Mouse (Mus musculus): Measurements from ENCODE around the gene Txndc12. TPM values are rescaled to one million over a fixed set of nuclear protein-coding genes. Genes with fewer than 3 reads are reported as not detected.

The Txndc12 gene
- 75.7 and 82.3 TPM in 2 replicates for polyA plus RNA-seq (2014; fragmentation: Nextera tagmentation; extraction: Ambion mirVana)

DNA sequence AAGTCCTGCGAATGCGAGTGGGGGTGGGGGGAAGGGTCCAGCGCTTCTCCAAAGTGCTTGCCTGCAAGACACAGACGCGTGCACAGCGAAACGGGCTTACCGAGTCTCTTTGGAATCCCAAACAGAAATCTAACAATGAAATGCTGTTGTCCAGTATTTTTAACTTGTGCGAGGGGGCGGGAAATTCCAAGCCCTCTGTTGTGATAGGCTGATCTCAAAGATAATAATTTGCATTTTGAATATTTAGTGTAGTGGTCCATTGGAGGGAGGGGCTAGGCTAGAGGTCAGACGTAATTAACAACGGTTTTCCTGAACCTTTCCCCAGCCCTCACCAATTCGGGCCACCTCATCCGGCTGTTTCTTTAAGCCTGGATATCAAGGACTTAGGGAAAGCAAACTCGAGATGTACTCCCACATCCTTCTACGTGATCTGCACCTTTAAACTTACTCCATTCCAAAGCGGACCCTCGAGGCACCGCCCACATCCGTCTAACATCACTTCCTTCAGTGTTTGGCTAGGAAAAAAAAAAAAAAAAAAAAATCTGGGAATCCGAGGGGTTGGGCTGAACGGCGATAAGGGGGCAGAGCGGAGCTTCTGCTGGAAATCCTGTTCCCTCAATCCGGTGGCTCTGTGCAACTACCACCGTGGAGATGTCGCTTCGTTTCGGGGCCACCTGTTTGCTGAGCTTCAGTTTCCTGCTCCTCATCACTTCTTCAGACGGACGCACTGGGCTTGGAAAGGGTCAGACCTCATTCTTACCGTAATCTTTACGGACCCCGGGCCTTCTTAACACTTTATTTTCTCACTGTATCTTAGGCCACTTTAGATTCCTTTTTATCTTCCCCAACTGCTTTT is at the start of gene Txndc12:
Txndc12 (plus strand) TSS at position 487 of the 856 bp plus-strand sequence.
- Histone ChIP-seq H3K4me2 (ENCODE audit: low read depth, low read length) (peak within 1 kb of the TSS; percentile 81), H3K9ac (replicated peaks; ENCODE audit: low read depth, low read length) (peak within 1 kb of the TSS; percentile 100), H3K9me3 (ENCODE audit: control insufficient read depth, low read length) (no peaks in the 10 kb centered on the region), H3K27ac (ENCODE audit: low read depth, low read length) (peak within 1 kb of the TSS; percentile 96), H3K4me3 (ENCODE audit: low read depth, low read length) (peak within 1 kb of the TSS; percentile 87), H3K27me3 (ENCODE audit: control insufficient read depth, insufficient read depth, low read length) (no peaks in the 10 kb centered on the region), H3K4me1 (ENCODE audit: control insufficient read depth, insufficient read depth, low read length) (peaks cover 26% of the 10 kb centered on the region), H3K36me3 (ENCODE audit: control insufficient read depth, insufficient read depth, low read length) (no peaks in the 10 kb centered on the region)
- ATAC-seq (ENCODE audit: low read depth) = peak; percentile 80
- under 1% methylated on average over 34 of the region's 34 CpGs for WGBS

DNA sequence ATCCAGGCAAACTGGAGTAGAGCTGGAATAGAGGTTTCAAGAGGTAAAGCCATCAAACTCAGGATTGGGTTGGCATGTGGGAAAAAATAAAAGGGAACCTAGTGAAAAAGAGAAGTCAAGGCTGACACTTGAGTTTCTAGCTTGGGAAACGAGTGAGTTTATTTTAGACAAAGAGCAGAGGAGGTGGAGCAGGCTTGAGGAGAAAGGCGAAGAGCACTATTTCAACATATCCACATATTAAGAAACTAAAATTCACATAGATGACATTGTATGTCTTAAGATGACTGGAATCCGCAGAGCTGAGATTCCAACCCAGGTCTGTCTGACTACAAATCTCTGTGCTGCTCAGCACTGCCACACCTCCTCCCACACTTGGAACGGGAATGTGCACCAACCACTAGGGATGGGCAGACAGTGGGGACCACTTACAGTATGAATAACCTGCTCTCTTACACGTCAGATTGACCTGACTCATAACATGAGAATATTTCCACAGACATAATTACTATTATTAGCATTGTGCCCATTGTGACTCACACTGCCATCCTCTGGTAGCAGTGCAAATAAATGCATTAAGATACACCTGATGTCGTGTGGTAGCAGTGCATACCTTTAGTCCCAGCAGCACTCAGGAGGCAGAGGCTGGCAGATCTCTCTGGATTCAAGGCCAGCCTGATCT is 45.0 kb upstream of the Txndc12 start:
- Histone ChIP-seq H3K4me1 (ENCODE audit: control insufficient read depth, insufficient read depth, low read length) (no peaks in the 10 kb centered on the region), H3K27me3 (ENCODE audit: control insufficient read depth, insufficient read depth, low read length) (no peaks in the 10 kb centered on the region), H3K9me3 (ENCODE audit: control insufficient read depth, low read length) (no peaks in the 10 kb centered on the region), H3K36me3 (ENCODE audit: control insufficient read depth, insufficient read depth, low read length) (no peaks in the 10 kb centered on the region), H3K4me2 (ENCODE audit: low read depth, low read length) (no peak overlapping the region), H3K9ac (replicated peaks; ENCODE audit: low read depth, low read length) (no peak overlapping the region), H3K27ac (ENCODE audit: low read depth, low read length) (no peak overlapping the region), H3K4me3 (ENCODE audit: low read depth, low read length) (no peak overlapping the region)
- 76% methylated on average over 6 of the region's 6 CpGs for WGBS
- ATAC-seq (ENCODE audit: low read depth) = no peak

DNA sequence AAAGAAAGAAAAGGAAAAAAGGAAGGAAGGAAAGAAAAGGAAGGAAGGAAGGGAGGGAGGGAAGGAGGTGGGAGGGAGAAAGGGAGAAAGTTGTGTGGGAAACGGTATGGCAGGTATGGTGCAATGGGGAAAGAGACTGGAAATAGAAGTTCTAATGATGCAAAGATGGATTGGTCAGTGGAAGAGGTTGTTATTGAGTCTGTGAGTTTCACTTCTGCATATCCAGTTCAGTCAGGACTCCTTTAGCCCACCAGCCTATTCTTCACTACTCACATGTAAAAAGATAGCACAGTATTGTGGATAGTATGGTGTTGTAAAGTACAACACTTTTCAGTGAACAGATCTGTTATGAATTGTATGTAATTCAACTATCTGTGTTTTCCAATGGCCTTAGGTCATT is 43.9 kb upstream of the Txndc12 start:
- no peak for ATAC-seq (ENCODE audit: low read depth)
- no peaks in the 10 kb centered on the region for H3K4me1 ChIP-seq (ENCODE audit: control insufficient read depth, insufficient read depth, low read length)
- 81% methylated on average over 1 of the region's 1 CpGs for WGBS
- H3K4me2 ChIP-seq (ENCODE audit: low read depth, low read length) = no peak overlapping the region
- H3K4me3 ChIP-seq (ENCODE audit: low read depth, low read length) = no peak overlapping the region
- H3K36me3 ChIP-seq (ENCODE audit: control insufficient read depth, insufficient read depth, low read length) = no peaks in the 10 kb centered on the region
- H3K9ac ChIP-seq (replicated peaks; ENCODE audit: low read depth, low read length) = no peak overlapping the region
- H3K27me3 ChIP-seq (ENCODE audit: control insufficient read depth, insufficient read depth, low read length) = no peaks in the 10 kb centered on the region
- no peaks in the 10 kb centered on the region for H3K9me3 ChIP-seq (ENCODE audit: control insufficient read depth, low read length)
- no peak overlapping the region for H3K27ac ChIP-seq (ENCODE audit: low read depth, low read length)

DNA sequence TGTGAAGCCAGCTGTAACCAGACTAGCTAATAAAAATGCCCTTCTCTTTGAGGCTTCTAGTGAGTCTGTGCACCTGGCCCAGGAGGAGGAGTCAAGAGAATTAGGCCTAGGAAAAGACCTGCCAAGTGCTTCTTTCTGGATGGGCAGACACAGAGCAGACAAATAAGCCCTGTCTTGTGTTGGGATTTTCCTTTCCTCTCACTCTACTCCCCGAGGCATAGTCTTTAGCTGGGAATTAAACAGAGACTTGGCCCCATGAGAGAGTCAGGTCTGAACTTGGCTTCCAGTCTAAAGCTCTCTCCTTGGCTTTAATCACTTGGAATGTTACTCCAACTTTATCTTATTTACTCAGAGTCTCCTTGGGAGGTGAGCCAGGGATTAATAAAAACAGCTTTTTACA is 40.5 kb upstream of the Txndc12 start:
- Histone ChIP-seq H3K9me3 (ENCODE audit: control insufficient read depth, low read length) (no peaks in the 10 kb centered on the region), H3K4me3 (ENCODE audit: low read depth, low read length) (no peak overlapping the region), H3K4me2 (ENCODE audit: low read depth, low read length) (no peak overlapping the region), H3K27me3 (ENCODE audit: control insufficient read depth, insufficient read depth, low read length) (no peaks in the 10 kb centered on the region), H3K4me1 (ENCODE audit: control insufficient read depth, insufficient read depth, low read length) (no peaks in the 10 kb centered on the region), H3K36me3 (ENCODE audit: control insufficient read depth, insufficient read depth, low read length) (no peaks in the 10 kb centered on the region), H3K9ac (replicated peaks; ENCODE audit: low read depth, low read length) (no peak overlapping the region), H3K27ac (ENCODE audit: low read depth, low read length) (no peak overlapping the region)
- 63% methylated on average over 1 of the region's 1 CpGs for WGBS
- no peak for ATAC-seq (ENCODE audit: low read depth)

DNA sequence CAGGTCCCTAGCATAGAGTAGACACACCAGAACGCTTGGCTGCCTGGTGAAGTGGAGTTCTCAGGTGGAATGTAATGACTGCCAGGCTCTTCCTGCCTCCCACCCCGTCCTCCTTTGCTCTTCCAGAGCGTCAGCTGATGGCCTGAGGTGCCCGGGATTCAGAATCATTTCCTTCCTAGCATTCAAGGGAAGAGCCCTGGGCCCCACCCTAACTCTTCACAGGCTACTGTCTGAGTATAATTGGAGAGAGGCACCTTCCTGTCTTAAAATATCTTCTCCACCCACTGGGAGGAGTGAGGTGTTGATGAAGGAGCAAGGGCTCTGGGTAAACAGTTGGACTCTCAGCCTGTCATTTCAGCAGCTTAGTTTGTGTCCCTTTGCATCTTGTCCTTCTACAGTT is 37.7 kb upstream of the Txndc12 start:
- Histone ChIP-seq H3K4me2 (ENCODE audit: low read depth, low read length) (no peak overlapping the region), H3K9ac (replicated peaks; ENCODE audit: low read depth, low read length) (no peak overlapping the region), H3K4me1 (ENCODE audit: control insufficient read depth, insufficient read depth, low read length) (no peaks in the 10 kb centered on the region), H3K27ac (ENCODE audit: low read depth, low read length) (no peak overlapping the region), H3K36me3 (ENCODE audit: control insufficient read depth, insufficient read depth, low read length) (no peaks in the 10 kb centered on the region), H3K27me3 (ENCODE audit: control insufficient read depth, insufficient read depth, low read length) (no peaks in the 10 kb centered on the region), H3K9me3 (ENCODE audit: control insufficient read depth, low read length) (no peaks in the 10 kb centered on the region), H3K4me3 (ENCODE audit: low read depth, low read length) (no peak overlapping the region)
- 40% methylated on average over 4 of the region's 4 CpGs for WGBS
- no peak for ATAC-seq (ENCODE audit: low read depth)

DNA sequence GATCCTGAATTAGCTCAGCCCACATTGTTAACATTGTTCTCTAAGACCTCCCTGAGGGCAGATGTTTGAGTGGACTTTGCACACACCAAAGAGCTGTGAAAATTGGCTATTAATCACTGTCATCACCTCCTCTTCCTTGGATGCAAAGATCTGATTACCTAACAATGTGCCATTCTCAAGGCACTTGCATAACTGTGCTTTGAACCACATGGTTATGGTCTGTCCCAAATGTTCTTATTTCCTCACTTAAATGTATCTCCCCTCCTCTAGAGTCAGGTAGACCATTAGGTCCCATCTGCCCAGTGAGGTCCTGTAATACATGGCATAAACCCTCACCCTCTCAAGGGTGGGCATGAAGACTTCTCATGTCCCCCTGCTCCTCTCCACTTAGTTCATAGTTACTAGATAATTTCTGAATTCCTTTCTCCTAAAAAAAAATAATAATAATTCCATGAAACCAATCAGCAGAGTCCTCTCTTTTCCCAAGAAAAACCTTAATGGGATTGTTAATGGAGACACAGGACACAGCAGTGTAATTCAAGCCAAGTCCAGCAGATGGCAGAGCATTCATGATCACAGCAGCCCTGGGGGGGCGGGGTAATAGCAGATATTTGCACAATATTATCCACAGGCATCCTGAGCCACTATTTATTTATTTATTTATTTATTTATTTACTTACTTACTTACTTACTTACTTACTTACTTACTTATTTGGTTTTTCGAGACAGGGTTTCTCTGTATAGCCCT is 36.1 kb upstream of the Txndc12 start:
- Histone ChIP-seq H3K27ac (ENCODE audit: low read depth, low read length) (no peak overlapping the region), H3K4me3 (ENCODE audit: low read depth, low read length) (no peak overlapping the region), H3K4me1 (ENCODE audit: control insufficient read depth, insufficient read depth, low read length) (no peaks in the 10 kb centered on the region), H3K36me3 (ENCODE audit: control insufficient read depth, insufficient read depth, low read length) (no peaks in the 10 kb centered on the region), H3K9ac (replicated peaks; ENCODE audit: low read depth, low read length) (no peak overlapping the region), H3K4me2 (ENCODE audit: low read depth, low read length) (no peak overlapping the region), H3K27me3 (ENCODE audit: control insufficient read depth, insufficient read depth, low read length) (no peaks in the 10 kb centered on the region), H3K9me3 (ENCODE audit: control insufficient read depth, low read length) (no peaks in the 10 kb centered on the region)
- no peak; the same call in 1 of the 2 replicates for ATAC-seq (ENCODE audit: low read depth)
- WGBS = 62% methylated on average over 2 of the region's 2 CpGs

DNA sequence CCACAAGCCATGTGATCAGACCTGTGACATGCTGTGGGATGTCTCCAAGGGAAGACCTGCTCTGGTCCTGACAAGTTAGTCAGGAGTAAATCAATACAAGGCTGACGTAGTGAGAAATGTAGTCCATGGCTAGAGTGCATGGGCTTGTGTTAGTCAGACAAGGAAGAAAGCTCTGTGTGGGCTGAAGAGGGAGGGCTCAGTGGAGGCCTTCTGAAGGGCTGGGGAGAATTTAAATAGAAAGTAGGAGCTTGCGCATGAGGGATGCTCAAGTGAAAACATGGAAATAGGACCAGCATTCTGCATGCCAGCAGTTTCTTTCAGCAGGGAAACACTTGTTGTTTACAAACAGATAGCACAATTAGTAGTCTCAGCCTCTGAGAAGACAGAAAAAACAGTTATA is 30.9 kb upstream of the Txndc12 start:
- H3K4me2 ChIP-seq (ENCODE audit: low read depth, low read length) = no peak overlapping the region
- H3K27me3 ChIP-seq (ENCODE audit: control insufficient read depth, insufficient read depth, low read length) = no peaks in the 10 kb centered on the region
- no peaks in the 10 kb centered on the region for H3K4me1 ChIP-seq (ENCODE audit: control insufficient read depth, insufficient read depth, low read length)
- no peaks in the 10 kb centered on the region for H3K9me3 ChIP-seq (ENCODE audit: control insufficient read depth, low read length)
- no peaks in the 10 kb centered on the region for H3K36me3 ChIP-seq (ENCODE audit: control insufficient read depth, insufficient read depth, low read length)
- ATAC-seq (ENCODE audit: low read depth) = no peak
- 84% methylated on average over 2 of the region's 2 CpGs for WGBS
- H3K4me3 ChIP-seq (ENCODE audit: low read depth, low read length) = no peak overlapping the region
- H3K27ac ChIP-seq (ENCODE audit: low read depth, low read length) = no peak overlapping the region
- no peak overlapping the region for H3K9ac ChIP-seq (replicated peaks; ENCODE audit: low read depth, low read length)

DNA sequence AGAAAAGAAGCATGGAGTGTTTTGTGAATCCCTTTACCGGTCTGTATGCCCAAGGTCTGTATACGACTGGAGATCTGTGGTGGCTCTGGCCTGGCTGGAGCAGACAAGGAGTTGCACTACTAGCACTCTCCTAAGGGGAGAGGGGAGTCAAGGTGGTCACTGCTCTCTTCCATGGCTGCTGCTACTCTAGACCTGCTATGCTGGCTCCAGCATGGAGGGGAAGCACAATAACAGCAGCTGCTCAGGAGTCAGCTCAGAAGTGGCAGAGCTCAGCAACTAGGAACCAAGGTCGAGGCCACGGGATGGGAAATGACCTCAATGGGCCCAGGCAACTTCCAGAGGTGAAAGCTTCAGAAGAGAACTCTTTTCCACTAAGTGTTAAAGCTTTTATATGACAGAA is 23.3 kb upstream of the Txndc12 start:
- no peaks in the 10 kb centered on the region for H3K27me3 ChIP-seq (ENCODE audit: control insufficient read depth, insufficient read depth, low read length)
- H3K4me3 ChIP-seq (ENCODE audit: low read depth, low read length) = no peak overlapping the region
- H3K27ac ChIP-seq (ENCODE audit: low read depth, low read length) = no peak overlapping the region
- H3K9ac ChIP-seq (replicated peaks; ENCODE audit: low read depth, low read length) = no peak overlapping the region
- H3K4me1 ChIP-seq (ENCODE audit: control insufficient read depth, insufficient read depth, low read length) = no peaks in the 10 kb centered on the region
- WGBS = 70% methylated on average over 4 of the region's 4 CpGs
- peaks cover 6% of the 10 kb centered on the region; the same call in 1 of the 2 replicates for H3K36me3 ChIP-seq (ENCODE audit: control insufficient read depth, insufficient read depth, low read length)
- no peak for ATAC-seq (ENCODE audit: low read depth)
- H3K9me3 ChIP-seq (ENCODE audit: control insufficient read depth, low read length) = no peaks in the 10 kb centered on the region
- H3K4me2 ChIP-seq (ENCODE audit: low read depth, low read length) = no peak overlapping the region
